Mouse (Mus musculus) stomach, embryonic 14.5 days (tissue): Measurements from ENCODE around the gene 4932411N23Rik. TPM values are rescaled to one million over a fixed set of nuclear protein-coding genes. Genes with fewer than 3 reads are reported as not detected.
"Not testable (repeated sequence)": the region's sequence is repeated elsewhere in the genome, so short reads cannot be mapped to it uniquely, and the experiment has no call there.

ENCODE experiments used
- ATAC-seq: fragments of 200-750 bp; cut with Nextera tagmentation; 2 replicates; pipeline ENCODE4 v1.8.0; 2017; ENCODE audit warnings: low read depth, moderate TSS enrichment; ENCODE audit not compliant: insufficient number of reproducible peaks, insufficient read depth, low FRiP score
- H3K27ac ChIP-seq: fragments of 300-500 bp; sonication (generic); 2 replicates; pipeline ENCODE4 v1.5.1; 2014; ENCODE audit warnings: mild to moderate bottlenecking, low read length, moderate library complexity, mixed read lengths
- H3K27me3 ChIP-seq: fragments of 300-500 bp; sonication (generic); 2 replicates; pipeline ENCODE4 v1.6.1; 2014; ENCODE audit warnings: low read length, control low read depth, mixed read lengths; ENCODE audit not compliant: control insufficient read depth, insufficient read depth
- H3K36me3 ChIP-seq: fragments of 300-500 bp; sonication (generic); 2 replicates; pipeline ENCODE4 v1.6.1; 2014; ENCODE audit warnings: mild to moderate bottlenecking, control low read depth, low read length, moderate library complexity, mixed read lengths; ENCODE audit not compliant: control insufficient read depth, insufficient read depth
- H3K4me1 ChIP-seq: fragments of 300-500 bp; sonication (generic); 2 replicates; pipeline ENCODE4 v1.6.1; 2014; ENCODE audit warnings: low read length, control low read depth, mixed read lengths; ENCODE audit not compliant: control insufficient read depth, insufficient read depth
- H3K4me2 ChIP-seq: fragments of 300-500 bp; sonication (generic); replicated peaks from 2 replicates; pipeline ENCODE4 v1.6.1; 2014; ENCODE audit warnings: low read depth, low read length, control low read depth
- H3K4me3 ChIP-seq: fragments of 300-500 bp; sonication (generic); 2 replicates; pipeline ENCODE4 v1.5.1; 2014; ENCODE audit warnings: low read depth, low read length, control low read depth
- H3K9ac ChIP-seq: fragments of 300-500 bp; sonication (generic); replicated peaks from 2 replicates; pipeline ENCODE4 v1.6.1; 2014; ENCODE audit warnings: low read depth, mild to moderate bottlenecking, control low read depth, low read length, moderate library complexity, mixed read lengths
- H3K9me3 ChIP-seq: fragments of 300-500 bp; sonication (generic); 2 replicates; pipeline ENCODE4 v1.6.1; 2016; ENCODE audit warnings: low read depth, low read length, control low read depth; ENCODE audit not compliant: control insufficient read depth
- WGBS: fragments of 180-500 bp; shearing (Covaris S2); extraction: QIAGEN DNeasy Blood & Tissue Kit; methylation state at CpG from one replicate; pipeline ENCODE4 v1.1.7; 2014; 5-methylcytosine and 5-hydroxymethylcytosine counted together
- polyA plus RNA-seq: library from polyadenylated mRNA; unstranded; fragments of >200 nt; fragmentation: Nextera tagmentation; extraction: Ambion mirVana; gene quantifications from 2 replicates; pipeline ENCODE4 v1.2.1, GENCODE M21; 2014

The 4932411N23Rik gene
- polyA plus RNA-seq = not detected in 2 replicates

GRCm38 (mm10) chrX:126815768-126816167 lies at the start of gene 4932411N23Rik:
4932411N23Rik (minus strand) TSS chrX:126815868.
- no peaks in the 10 kb centered on the region for H3K36me3 ChIP-seq
- no peak for ATAC-seq
- H3K4me1 ChIP-seq = no peaks in the 10 kb centered on the region
- H3K9ac ChIP-seq = no peak within 1 kb of the TSS
- no peak within 1 kb of the TSS for H3K4me2 ChIP-seq
- H3K9me3 ChIP-seq = no peaks in the 10 kb centered on the region
- H3K27me3 ChIP-seq = no peaks in the 10 kb centered on the region
- H3K4me3 ChIP-seq = no peak within 1 kb of the TSS
- no peak within 1 kb of the TSS for H3K27ac ChIP-seq

- 81% methylated on average over 5 of the region's 5 CpGs for WGBS
- H3K4me1 ChIP-seq = no peaks in the 10 kb centered on the region
- no peak overlapping the region for H3K4me3 ChIP-seq
- ATAC-seq = no peak
- H3K9ac ChIP-seq = no peak overlapping the region
- H3K4me2 ChIP-seq = no peak overlapping the region
- no peak overlapping the region for H3K27ac ChIP-seq
- no peaks in the 10 kb centered on the region for H3K9me3 ChIP-seq
- H3K36me3 ChIP-seq = no peaks in the 10 kb centered on the region
- H3K27me3 ChIP-seq = no peaks in the 10 kb centered on the region
Measured at GRCm38 (mm10) chrX:126779895-126780294, 35.8 kb downstream of the 4932411N23Rik start.

- not testable (repeated sequence) for H3K9me3 ChIP-seq, H3K4me3 ChIP-seq, H3K27me3 ChIP-seq, H3K9ac ChIP-seq, H3K4me2 ChIP-seq, H3K36me3 ChIP-seq, H3K27ac ChIP-seq, H3K4me1 ChIP-seq, ATAC-seq
- WGBS = 85% methylated on average over 5 of the region's 6 CpGs
Measured at GRCm38 (mm10) chrX:126777643-126778042, 38.0 kb downstream of the 4932411N23Rik start.

GRCm38 (mm10) chrX:126774846-126775245 lies 40.8 kb downstream of the 4932411N23Rik start:
- H3K4me1 ChIP-seq, ATAC-seq, H3K27me3 ChIP-seq, H3K4me3 ChIP-seq, H3K9ac ChIP-seq, H3K9me3 ChIP-seq, H3K27ac ChIP-seq, H3K4me2 ChIP-seq, H3K36me3 ChIP-seq: not testable (repeated sequence)
- 82% methylated on average over 5 of the region's 5 CpGs for WGBS

- not testable (repeated sequence) for ATAC-seq, H3K4me2 ChIP-seq, H3K36me3 ChIP-seq, H3K27me3 ChIP-seq, H3K9ac ChIP-seq, H3K27ac ChIP-seq, H3K4me1 ChIP-seq, H3K4me3 ChIP-seq, H3K9me3 ChIP-seq
- 75% methylated on average over 4 of the region's 6 CpGs for WGBS
Measured at GRCm38 (mm10) chrX:126773511-126773910, 42.2 kb downstream of the 4932411N23Rik start.

Other genes with a start within 250 kb of the 4932411N23Rik start
- not detected in 2 replicates for gene Gm382, start 224.1 kb upstream of the 4932411N23Rik start, polyA plus RNA-seq